Mouse (Mus musculus): Measurements from ENCODE around the gene Rpf2.

DNA sequence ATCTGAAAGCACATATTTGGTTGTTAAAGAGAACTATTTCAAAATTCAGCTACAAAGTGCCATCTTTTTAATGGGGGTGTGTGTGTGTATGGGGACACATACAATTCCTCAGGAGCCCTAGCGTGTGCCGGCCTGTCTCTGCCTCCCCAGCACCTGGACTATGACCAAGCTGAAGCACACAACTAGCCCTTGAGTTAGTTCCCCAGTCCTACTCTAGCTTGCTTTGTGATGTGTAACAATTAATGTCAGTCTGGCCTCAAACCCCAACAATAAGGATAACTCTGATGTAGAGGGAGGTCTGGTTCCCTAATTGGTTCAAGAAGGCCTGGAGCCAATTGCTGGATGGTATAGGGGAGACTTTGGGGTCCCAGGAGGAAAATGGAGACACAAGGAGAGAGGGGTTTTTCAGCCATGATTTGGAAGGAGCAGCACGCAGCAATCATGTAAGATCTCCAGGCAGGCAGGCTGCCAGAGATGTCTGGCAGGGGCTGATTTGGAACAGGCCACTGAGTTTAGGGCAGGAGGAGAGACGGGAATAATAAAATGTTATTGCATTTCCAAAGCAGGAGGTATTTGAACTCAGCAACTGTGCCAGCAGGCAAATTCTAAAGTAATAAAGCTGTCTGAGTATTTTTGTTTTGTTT lies 19.1 kb downstream of the Rpf2 start:
- TF ChIP-seq POLR2A (IDR thresholded peaks at IDR 0.05; ENCODE audit: borderline replicate concordance, extremely low read depth, insufficient read depth, insufficient read length, poor library complexity, severe bottlenecking) (no peak), CTCF (IDR thresholded peaks at IDR 0.05; ENCODE audit: borderline replicate concordance, extremely low read depth, insufficient read depth, insufficient read length) (no peak)

Data from brain, embryonic 14.5 days (tissue).